22 mouse cellular contexts compared by ENCODE assay signal in genomic region chr2:32863317-32863716, GRCm38 (mm10).
"Had no signal": no experiment of that assay in that cellular context is flagged by ENCODE, and none has a peak within 500 bp of the region (broad histone marks: within the 10 kb centered on the region; RNA-seq: fewer than 3 reads in every experiment).

No protein-coding gene starts in this region.

- H3K9ac ChIP-seq: liver, embryonic 13.5 days; liver, embryonic 15.5 days; liver, postnatal 0 days; lung, embryonic 15.5 days; midbrain, embryonic 12.5 days; neural tube, embryonic 13.5 days; neural tube, embryonic 15.5 days had no signal

- H3K27ac ChIP-seq: liver, embryonic 13.5 days; liver, embryonic 15.5 days; lung, embryonic 15.5 days; midbrain, embryonic 10.5 days; midbrain, embryonic 12.5 days; neural tube, embryonic 13.5 days; neural tube, embryonic 15.5 days had no signal

- H3K4me1 ChIP-seq: liver, embryonic 15.5 days; midbrain, embryonic 10.5 days; midbrain, embryonic 12.5 days; neural tube, embryonic 13.5 days; neural tube, embryonic 15.5 days had no signal

- H3K27me3 ChIP-seq: liver, embryonic 13.5 days; lung, embryonic 15.5 days; midbrain, embryonic 12.5 days; neural tube, embryonic 13.5 days; neural tube, embryonic 15.5 days had no signal

- DNase-seq: liver, embryonic 13.5 days; liver, postnatal 0 days; lung, adult 2 months; lung, postnatal 10 days; lung, postnatal 36 days; midbrain, embryonic 14.5 days; retina, postnatal 1 day; right cerebral cortex, adult 18-20 months; right cerebral cortex, postnatal 14 days; right cerebral cortex, postnatal 4 days; spleen, adult 18-20 months; thymus, adult 18-20 months; thymus, postnatal 14 days; thymus, postnatal 36 days had no signal

- H3K36me3 ChIP-seq: liver, embryonic 13.5 days; liver, embryonic 15.5 days; lung, embryonic 15.5 days; midbrain, embryonic 10.5 days; midbrain, embryonic 12.5 days; neural tube, embryonic 13.5 days; neural tube, embryonic 15.5 days had no signal

- H3K4me2 ChIP-seq: liver, embryonic 13.5 days; liver, embryonic 15.5 days; lung, embryonic 15.5 days; midbrain, embryonic 12.5 days; neural tube, embryonic 13.5 days; neural tube, embryonic 15.5 days had no signal

- ATAC-seq: liver, postnatal 0 days; midbrain, embryonic 16.5 days had no signal

- H3K4me3 ChIP-seq: liver, embryonic 13.5 days; liver, embryonic 15.5 days; lung, embryonic 15.5 days; midbrain, embryonic 10.5 days; midbrain, embryonic 12.5 days; myocyte; neural tube, embryonic 13.5 days; neural tube, embryonic 15.5 days had no signal

- H3K9me3 ChIP-seq: liver, embryonic 13.5 days; liver, embryonic 15.5 days; lung, embryonic 15.5 days; midbrain, embryonic 10.5 days; midbrain, embryonic 12.5 days; neural tube, embryonic 13.5 days; neural tube, embryonic 15.5 days had no signal
